Mouse (Mus musculus) heart, adult 9 months (tissue): ENCODE data around the gene Kbtbd13.

ENCODE experiments used
- DNase-seq, 2 experiments: peaks; one replicate each; pipeline ENCODE4 v3.0.0; 2022; ENCODE audit warnings: low spot score in 2 of 2

The Kbtbd13 gene

GRCm38 (mm10) chr9:65391613-65391964 lies at the start of gene Kbtbd13:
Kbtbd13 (minus strand) TSS chr9:65391652.
- peak; percentile 43 to 52 for DNase-seq

GRCm38 (mm10) chr9:65435671-65436301 lies 44.3 kb upstream of the Kbtbd13 start, which contains the start of gene Mtfmt:
Mtfmt (plus strand) TSS chr9:65435782.
- peak; percentile 87 to 92 for DNase-seq

- DNase-seq: no peak
Measured at GRCm38 (mm10) chr9:65435211-65435610, 43.8 kb upstream of the Kbtbd13 start.

GRCm38 (mm10) chr9:65434140-65434539 lies 42.7 kb upstream of the Kbtbd13 start:
- peak; percentile 12 for DNase-seq

GRCm38 (mm10) chr9:65432236-65432635 lies 40.8 kb upstream of the Kbtbd13 start:
- peak; percentile 58 to 79 for DNase-seq

- no peak for DNase-seq
Measured at GRCm38 (mm10) chr9:65430921-65431320, 39.5 kb upstream of the Kbtbd13 start.

- DNase-seq: no peak
Measured at GRCm38 (mm10) chr9:65430401-65430800, 38.9 kb upstream of the Kbtbd13 start.

GRCm38 (mm10) chr9:65428003-65428402 lies 36.6 kb upstream of the Kbtbd13 start:
- DNase-seq: no peak

GRCm38 (mm10) chr9:65427511-65427910 lies 36.1 kb upstream of the Kbtbd13 start:
- DNase-seq: no peak

- DNase-seq: no peak
Measured at GRCm38 (mm10) chr9:65424393-65424792, 32.9 kb upstream of the Kbtbd13 start.

- no peak for DNase-seq
Measured at GRCm38 (mm10) chr9:65422760-65423501, 31.5 kb upstream of the Kbtbd13 start, which contains the start of gene Slc51b. Slc51b (minus strand) TSS chr9:65422955.

- no peak for DNase-seq
Measured at GRCm38 (mm10) chr9:65419633-65420032, 28.2 kb upstream of the Kbtbd13 start.

GRCm38 (mm10) chr9:65417738-65418137 lies 26.3 kb upstream of the Kbtbd13 start:
- no peak for DNase-seq

- no peak for DNase-seq
Measured at GRCm38 (mm10) chr9:65411326-65411725, 19.9 kb upstream of the Kbtbd13 start.

GRCm38 (mm10) chr9:65410378-65410777 lies 18.9 kb upstream of the Kbtbd13 start:
- no peak for DNase-seq

- peak; percentile 37 to 56 for DNase-seq
Measured at GRCm38 (mm10) chr9:65408871-65409295, 17.4 kb upstream of the Kbtbd13 start.

- DNase-seq: no peak
Measured at GRCm38 (mm10) chr9:65407861-65408260, 16.4 kb upstream of the Kbtbd13 start.

GRCm38 (mm10) chr9:65407327-65407726 lies 15.9 kb upstream of the Kbtbd13 start:
- no peak for DNase-seq

- no peak for DNase-seq
Measured at GRCm38 (mm10) chr9:65405184-65405449, 13.7 kb upstream of the Kbtbd13 start.

GRCm38 (mm10) chr9:65404331-65405183 lies 13.1 kb upstream of the Kbtbd13 start:
- peak; percentile 81 to 90 for DNase-seq

- DNase-seq: no peak
Measured at GRCm38 (mm10) chr9:65399934-65400333, 8.5 kb upstream of the Kbtbd13 start.

- DNase-seq: peak; percentile 77 to 81
Measured at GRCm38 (mm10) chr9:65398279-65398678, 6.8 kb upstream of the Kbtbd13 start, which contains the start of gene Rasl12. Rasl12 (plus strand) TSS chr9:65398506.
